Mouse (Mus musculus): ENCODE results near the gene Wwc2. TPM values are rescaled to one million over a fixed set of nuclear protein-coding genes. Genes with fewer than 3 reads are reported as not detected.
A peak's percentile ranks its signal among the peaks of the same experiment; 100 is the strongest.

Wwc2 gene
- polyA plus RNA-seq, 1 experiment from 2014 or later = 12.7 TPM

DNA sequence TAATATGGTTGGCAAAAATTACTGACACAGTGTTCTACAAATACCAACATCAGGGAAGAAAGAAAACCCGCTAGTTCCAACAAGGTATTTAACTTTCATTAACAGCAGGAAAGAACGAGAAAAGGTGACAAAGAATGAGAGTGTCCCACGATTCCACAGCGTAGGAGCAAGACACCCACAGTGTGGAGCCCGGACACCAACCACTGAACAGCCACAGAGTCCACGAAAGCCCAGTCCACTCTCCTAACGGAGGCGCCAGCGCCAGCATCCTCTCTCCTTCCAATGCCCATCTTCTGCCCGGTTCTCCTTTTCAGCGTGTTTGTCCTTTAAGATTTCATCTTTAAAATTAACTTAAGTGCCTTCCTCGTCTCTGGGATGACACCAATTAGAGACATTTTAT is 61.1 kb downstream of the Wwc2 start:
- Histone ChIP-seq H3K36me3 (ENCODE audit: control insufficient read depth, insufficient read depth, low read length) (no peaks in the 10 kb centered on the region), H3K4me1 (ENCODE audit: control insufficient read depth, insufficient read depth, low read length) (peaks cover 24% of the 10 kb centered on the region), H3K4me2 (ENCODE audit: low read depth, low read length) (no peak overlapping the region), H3K27me3 (replicated peaks; ENCODE audit: control insufficient read depth, insufficient read depth, low read length) (no peaks in the 10 kb centered on the region), H3K9ac (ENCODE audit: low read depth, low read length) (no peak overlapping the region), H3K9me3 (ENCODE audit: control insufficient read depth, low read length) (no peaks in the 10 kb centered on the region), H3K27ac (replicated peaks; ENCODE audit: low read depth, low read length) (no peak overlapping the region), H3K4me3 (ENCODE audit: low read depth, low read length) (no peak overlapping the region)
- ATAC-seq (ENCODE audit: low read depth) (no peak), DNase-seq (ENCODE audit: low spot score) (no peak)
- 87% methylated on average over 12 of the region's 12 CpGs for WGBS

DNA sequence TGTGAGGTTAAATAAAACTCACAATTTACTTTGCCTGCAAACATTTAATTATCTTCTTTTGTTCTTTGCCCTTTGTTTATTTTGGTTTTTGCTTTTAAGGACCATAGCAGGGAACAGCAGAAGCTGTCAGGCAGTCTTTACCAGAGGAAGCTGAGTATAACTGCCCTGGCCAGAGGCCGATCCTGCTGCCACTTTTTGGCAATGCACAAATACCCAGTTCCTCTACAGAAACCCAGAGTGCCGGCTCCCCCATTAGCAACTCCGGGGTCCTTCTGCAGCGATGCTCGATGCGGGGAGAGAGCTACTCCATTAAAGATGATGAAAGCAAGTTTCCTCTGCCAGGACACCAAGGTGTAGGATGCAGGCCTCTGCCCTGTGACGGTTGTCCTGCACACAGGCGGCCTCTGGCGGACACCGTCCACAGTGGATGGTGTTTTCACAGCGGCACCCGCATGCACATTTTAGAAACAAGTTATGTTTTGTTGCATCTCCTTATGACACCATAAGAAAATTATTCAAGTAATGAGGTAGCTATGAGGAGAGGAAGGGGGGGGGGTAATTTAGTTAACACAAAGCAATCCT is 62.0 kb downstream of the Wwc2 start:
- H3K4me3 ChIP-seq (ENCODE audit: low read depth, low read length) = no peak overlapping the region
- WGBS = 83% methylated on average over 12 of the region's 12 CpGs
- H3K36me3 ChIP-seq (ENCODE audit: control insufficient read depth, insufficient read depth, low read length) = no peaks in the 10 kb centered on the region
- no peak for DNase-seq (ENCODE audit: low spot score)
- H3K9me3 ChIP-seq (ENCODE audit: control insufficient read depth, low read length) = no peaks in the 10 kb centered on the region
- H3K9ac ChIP-seq (ENCODE audit: low read depth, low read length) = no peak overlapping the region
- H3K27me3 ChIP-seq (replicated peaks; ENCODE audit: control insufficient read depth, insufficient read depth, low read length) = no peaks in the 10 kb centered on the region
- no peak overlapping the region for H3K4me2 ChIP-seq (ENCODE audit: low read depth, low read length)
- no peak overlapping the region for H3K27ac ChIP-seq (replicated peaks; ENCODE audit: low read depth, low read length)
- ATAC-seq (ENCODE audit: low read depth) = no peak
- H3K4me1 ChIP-seq (ENCODE audit: control insufficient read depth, insufficient read depth, low read length) = peaks cover 20% of the 10 kb centered on the region

DNA sequence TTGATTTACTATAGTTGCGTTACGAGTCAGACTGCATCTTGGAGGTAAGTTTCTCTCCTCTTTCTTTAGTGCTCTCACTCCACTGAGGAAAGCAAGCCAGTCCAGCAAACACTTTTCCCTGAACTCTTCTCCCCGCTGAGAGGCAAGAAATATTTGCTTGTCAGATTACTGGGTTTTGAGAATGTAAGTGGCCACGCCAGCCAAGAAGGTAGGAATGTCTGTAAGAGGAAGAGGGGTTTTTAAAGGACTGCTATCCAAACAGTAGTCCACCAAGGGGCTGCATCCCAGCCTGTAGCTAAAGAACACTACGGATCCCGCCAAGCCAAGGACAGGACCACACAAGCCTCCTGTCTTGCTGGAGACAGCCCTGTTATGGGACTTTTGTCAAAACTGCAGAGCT is 65.8 kb downstream of the Wwc2 start:
- H3K9ac ChIP-seq (ENCODE audit: low read depth, low read length) = no peak overlapping the region
- peaks cover 3% of the 10 kb centered on the region; the same call in 1 of the 2 replicates for H3K4me1 ChIP-seq (ENCODE audit: control insufficient read depth, insufficient read depth, low read length)
- H3K27me3 ChIP-seq (replicated peaks; ENCODE audit: control insufficient read depth, insufficient read depth, low read length) = no peaks in the 10 kb centered on the region
- H3K4me3 ChIP-seq (ENCODE audit: low read depth, low read length) = no peak overlapping the region
- H3K4me2 ChIP-seq (ENCODE audit: low read depth, low read length) = no peak overlapping the region
- no peak overlapping the region for H3K27ac ChIP-seq (replicated peaks; ENCODE audit: low read depth, low read length)
- peaks cover 5% of the 10 kb centered on the region; the same call in 1 of the 2 replicates for H3K36me3 ChIP-seq (ENCODE audit: control insufficient read depth, insufficient read depth, low read length)
- ATAC-seq (ENCODE audit: low read depth) (no peak), DNase-seq (ENCODE audit: low spot score) (no peak)
- H3K9me3 ChIP-seq (ENCODE audit: control insufficient read depth, low read length) = no peaks in the 10 kb centered on the region
- WGBS = 45% methylated on average over 6 of the region's 6 CpGs

DNA sequence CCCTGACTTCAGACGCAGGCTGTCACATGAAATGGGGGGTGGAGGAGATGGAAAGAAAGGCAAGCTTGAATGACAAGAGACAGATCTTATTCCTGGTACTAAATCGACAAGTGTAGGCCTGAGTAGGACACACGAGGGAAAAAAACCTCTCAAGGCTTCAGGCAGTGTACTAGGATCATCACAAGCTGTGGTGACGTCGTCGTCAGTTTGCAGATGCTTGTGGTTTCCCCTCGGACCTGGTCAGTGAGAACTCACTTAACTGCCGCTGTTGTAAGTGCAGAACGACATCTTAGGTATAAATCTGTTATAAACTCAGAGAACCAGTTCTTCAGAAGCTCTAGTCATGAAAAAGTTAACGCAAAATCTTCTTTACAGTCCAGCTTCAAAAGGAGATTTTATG is 67.9 kb downstream of the Wwc2 start:
- Histone ChIP-seq H3K4me2 (ENCODE audit: low read depth, low read length) (no peak overlapping the region), H3K9ac (ENCODE audit: low read depth, low read length) (no peak overlapping the region), H3K27me3 (replicated peaks; ENCODE audit: control insufficient read depth, insufficient read depth, low read length) (no peaks in the 10 kb centered on the region), H3K27ac (replicated peaks; ENCODE audit: low read depth, low read length) (no peak overlapping the region), H3K4me1 (ENCODE audit: control insufficient read depth, insufficient read depth, low read length) (peaks cover 3% of the 10 kb centered on the region; the same call in 1 of the 2 replicates), H3K9me3 (ENCODE audit: control insufficient read depth, low read length) (no peaks in the 10 kb centered on the region), H3K4me3 (ENCODE audit: low read depth, low read length) (no peak overlapping the region), H3K36me3 (ENCODE audit: control insufficient read depth, insufficient read depth, low read length) (peaks cover 14% of the 10 kb centered on the region; the same call in 1 of the 2 replicates)
- 57% methylated on average over 10 of the region's 10 CpGs for WGBS
- no peak for ATAC-seq (ENCODE audit: low read depth)
- no peak for DNase-seq (ENCODE audit: low spot score)

DNA sequence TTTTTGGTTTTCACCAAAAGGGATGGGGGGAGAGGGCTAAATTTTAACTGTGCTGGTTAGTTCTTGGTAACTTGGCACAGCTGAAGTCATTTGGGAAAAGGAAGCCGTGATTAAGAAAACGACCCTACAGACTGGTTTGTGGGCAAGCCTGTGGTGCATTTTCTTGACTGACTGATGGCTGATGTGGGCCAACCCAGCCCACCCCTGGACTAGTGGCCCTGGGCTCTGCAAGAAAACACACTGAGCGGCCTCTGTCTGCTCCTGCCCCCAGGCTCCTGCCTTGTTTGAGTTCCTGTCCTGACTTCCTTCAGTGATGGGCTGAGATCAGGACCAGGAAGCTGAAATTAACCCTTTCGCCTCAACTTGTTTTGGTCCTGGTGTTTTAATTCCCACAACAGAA is 68.7 kb downstream of the Wwc2 start:
- Histone ChIP-seq H3K27ac (replicated peaks; ENCODE audit: low read depth, low read length) (no peak overlapping the region), H3K9ac (ENCODE audit: low read depth, low read length) (no peak overlapping the region), H3K9me3 (ENCODE audit: control insufficient read depth, low read length) (no peaks in the 10 kb centered on the region), H3K4me2 (ENCODE audit: low read depth, low read length) (no peak overlapping the region), H3K27me3 (replicated peaks; ENCODE audit: control insufficient read depth, insufficient read depth, low read length) (no peaks in the 10 kb centered on the region), H3K36me3 (ENCODE audit: control insufficient read depth, insufficient read depth, low read length) (peaks cover 14% of the 10 kb centered on the region; the same call in 1 of the 2 replicates), H3K4me3 (ENCODE audit: low read depth, low read length) (no peak overlapping the region), H3K4me1 (ENCODE audit: control insufficient read depth, insufficient read depth, low read length) (peaks cover 3% of the 10 kb centered on the region; the same call in 1 of the 2 replicates)
- ATAC-seq (ENCODE audit: low read depth) = no peak
- DNase-seq (ENCODE audit: low spot score) = no peak
- 39% methylated on average over 4 of the region's 4 CpGs for WGBS

DNA sequence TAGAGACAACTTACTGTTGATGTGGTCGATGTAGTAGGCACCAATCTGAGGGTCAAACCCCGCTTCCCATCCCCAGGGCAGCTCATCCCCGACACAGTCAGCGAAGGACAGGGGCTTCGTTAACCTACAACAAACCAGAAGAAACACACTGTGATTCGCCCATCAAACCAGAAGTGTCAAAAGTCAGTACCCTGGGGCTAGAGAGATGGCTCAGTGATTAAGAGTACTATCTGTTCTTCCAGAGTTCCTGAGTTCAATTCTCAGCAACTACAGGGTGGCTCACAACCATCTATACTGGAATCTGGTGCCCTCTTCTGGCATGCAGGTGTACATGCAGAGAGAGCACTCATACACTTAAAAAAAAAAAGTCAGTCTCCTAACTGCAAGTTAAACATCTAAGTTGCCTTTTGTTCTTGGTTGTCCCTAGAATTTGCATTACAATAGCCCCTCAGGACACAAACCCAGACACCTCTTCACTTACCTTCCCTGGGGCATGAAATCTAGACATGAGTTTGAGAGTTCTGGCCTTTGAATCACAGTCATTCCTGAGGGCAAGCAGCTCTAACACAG is 70.1 kb downstream of the Wwc2 start:
- Histone ChIP-seq H3K27ac (replicated peaks; ENCODE audit: low read depth, low read length) (no peak overlapping the region), H3K9ac (ENCODE audit: low read depth, low read length) (no peak overlapping the region), H3K4me1 (ENCODE audit: control insufficient read depth, insufficient read depth, low read length) (peaks cover 3% of the 10 kb centered on the region; the same call in 1 of the 2 replicates), H3K9me3 (ENCODE audit: control insufficient read depth, low read length) (no peaks in the 10 kb centered on the region), H3K4me2 (ENCODE audit: low read depth, low read length) (no peak overlapping the region), H3K36me3 (ENCODE audit: control insufficient read depth, insufficient read depth, low read length) (peaks cover 14% of the 10 kb centered on the region; the same call in 1 of the 2 replicates), H3K27me3 (replicated peaks; ENCODE audit: control insufficient read depth, insufficient read depth, low read length) (no peaks in the 10 kb centered on the region), H3K4me3 (ENCODE audit: low read depth, low read length) (no peak overlapping the region)
- ATAC-seq (ENCODE audit: low read depth) = no peak
- no peak for DNase-seq (ENCODE audit: low spot score)
- WGBS = 96% methylated on average over 6 of the region's 6 CpGs

DNA sequence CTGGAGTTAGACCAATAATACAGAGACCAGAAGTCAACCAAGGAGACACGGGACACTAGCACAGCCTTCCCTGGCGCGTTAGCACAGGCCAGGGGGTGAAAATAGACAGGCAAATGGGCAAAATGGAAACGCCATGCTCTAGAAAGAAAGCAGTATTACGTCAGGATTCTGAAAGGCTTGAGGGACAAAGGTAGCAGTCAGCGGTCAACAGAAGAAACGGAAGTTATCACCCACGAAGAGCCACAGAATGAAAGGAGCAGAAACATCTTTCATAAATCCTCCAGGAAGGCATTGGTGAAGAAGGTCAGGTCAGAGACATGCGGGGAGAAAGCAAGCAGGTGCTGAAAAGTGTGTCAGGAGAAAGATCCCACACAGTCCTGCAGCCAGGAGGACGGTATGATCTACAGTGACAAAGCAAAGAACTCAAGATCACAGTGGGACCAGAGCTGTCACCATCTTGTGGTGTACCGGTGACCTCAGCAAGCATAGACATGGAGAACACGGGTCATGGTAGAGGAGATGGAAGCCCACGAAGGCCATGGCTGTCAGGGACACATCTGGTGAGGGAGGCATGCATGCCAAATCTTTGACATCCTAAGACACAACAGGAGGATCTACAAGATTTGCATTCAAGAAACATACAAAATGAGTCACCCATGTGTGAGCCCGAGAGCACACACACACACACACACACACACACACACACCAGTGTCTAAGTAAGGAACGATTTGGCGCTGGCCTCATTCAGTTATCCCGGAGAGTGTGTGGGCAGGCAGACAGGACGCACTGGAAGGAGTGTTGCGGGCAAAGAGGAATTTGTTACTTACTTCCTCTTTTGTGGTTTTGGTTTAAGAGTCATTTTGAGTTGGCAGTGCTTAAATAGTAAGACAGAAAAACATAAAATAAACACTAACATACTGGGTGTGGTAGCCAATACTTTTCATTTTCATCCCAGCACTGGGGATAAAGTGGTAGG is 73.4 kb downstream of the Wwc2 start:
- WGBS = 84% methylated on average over 19 of the region's 19 CpGs
- Histone ChIP-seq H3K27me3 (replicated peaks; ENCODE audit: control insufficient read depth, insufficient read depth, low read length) (no peaks in the 10 kb centered on the region), H3K4me1 (ENCODE audit: control insufficient read depth, insufficient read depth, low read length) (peaks cover 3% of the 10 kb centered on the region; the same call in 1 of the 2 replicates), H3K4me2 (ENCODE audit: low read depth, low read length) (no peak overlapping the region), H3K27ac (replicated peaks; ENCODE audit: low read depth, low read length) (no peak overlapping the region), H3K9me3 (ENCODE audit: control insufficient read depth, low read length) (no peaks in the 10 kb centered on the region; the same call in 1 of the 2 replicates), H3K4me3 (ENCODE audit: low read depth, low read length) (no peak overlapping the region), H3K9ac (ENCODE audit: low read depth, low read length) (no peak overlapping the region), H3K36me3 (ENCODE audit: control insufficient read depth, insufficient read depth, low read length) (peaks cover 14% of the 10 kb centered on the region; the same call in 1 of the 2 replicates)
- ATAC-seq (ENCODE audit: low read depth) (no peak; the same call in 1 of the 2 replicates), DNase-seq (ENCODE audit: low spot score) (peak; percentile 52)

DNA sequence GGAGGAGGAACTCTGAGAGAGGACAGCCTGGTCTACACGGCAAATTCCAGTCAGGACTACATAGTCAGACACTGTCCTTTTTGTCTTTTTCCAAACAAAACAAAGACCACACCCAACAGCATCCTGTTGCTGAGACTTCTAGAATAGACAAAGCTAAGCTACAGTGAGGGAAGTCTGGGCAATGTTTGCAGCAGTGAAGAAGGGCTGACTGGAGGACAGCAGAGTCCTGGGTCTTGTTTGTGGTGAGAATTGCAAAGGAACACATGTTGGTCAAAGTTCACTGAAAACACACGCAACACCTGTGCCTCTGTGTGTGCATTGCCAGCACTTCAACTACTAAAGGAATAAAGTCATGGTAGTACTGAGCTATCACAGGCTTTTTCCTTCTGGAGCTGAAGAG is 75.2 kb downstream of the Wwc2 start:
- no peak for ATAC-seq (ENCODE audit: low read depth)
- Histone ChIP-seq H3K9me3 (ENCODE audit: control insufficient read depth, low read length) (no peaks in the 10 kb centered on the region; the same call in 1 of the 2 replicates), H3K36me3 (ENCODE audit: control insufficient read depth, insufficient read depth, low read length) (peaks cover 14% of the 10 kb centered on the region; the same call in 1 of the 2 replicates), H3K9ac (ENCODE audit: low read depth, low read length) (no peak overlapping the region), H3K27ac (replicated peaks; ENCODE audit: low read depth, low read length) (no peak overlapping the region), H3K27me3 (replicated peaks; ENCODE audit: control insufficient read depth, insufficient read depth, low read length) (no peaks in the 10 kb centered on the region), H3K4me2 (ENCODE audit: low read depth, low read length) (no peak overlapping the region), H3K4me1 (ENCODE audit: control insufficient read depth, insufficient read depth, low read length) (no peaks in the 10 kb centered on the region), H3K4me3 (ENCODE audit: low read depth, low read length) (no peak overlapping the region)
- WGBS = 71% methylated on average over 2 of the region's 2 CpGs
- no peak for DNase-seq (ENCODE audit: low spot score)

Data from embryonic facial prominence, embryonic 14.5 days (tissue).